Mouse (Mus musculus): ENCODE data around the gene 4933411K16Rik. TPM values are rescaled to one million over a fixed set of nuclear protein-coding genes. Genes with fewer than 3 reads are reported as not detected.
A peak's percentile ranks its signal among the peaks of the same experiment; 100 is the strongest.

Gene 4933411K16Rik
- polyA plus RNA-seq, 1 experiment: not detected

- no peak overlapping the region for H3K4me3 ChIP-seq (ENCODE audit: insufficient read depth, low read depth, low read length)
- no peak overlapping the region for H3K27ac ChIP-seq (replicated peaks; ENCODE audit: low read depth, low read length)
- H3K4me1 ChIP-seq (ENCODE audit: control insufficient read depth, insufficient read depth, insufficient read length, low read length): peaks cover 6% of the 10 kb centered on the region
Observed at GRCm38 (mm10) chr19:42054255-42054654, 2.2 kb downstream of the 4933411K16Rik start.

- Histone ChIP-seq H3K27ac (replicated peaks; ENCODE audit: low read depth, low read length) (no peak overlapping the region), H3K4me3 (ENCODE audit: insufficient read depth, low read depth, low read length) (no peak overlapping the region), H3K4me1 (ENCODE audit: control insufficient read depth, insufficient read depth, insufficient read length, low read length) (peaks cover 6% of the 10 kb centered on the region)
Observed at GRCm38 (mm10) chr19:42055881-42056280, 3.8 kb downstream of the 4933411K16Rik start.

- Histone ChIP-seq H3K27ac (replicated peaks; ENCODE audit: low read depth, low read length) (no peak overlapping the region), H3K4me3 (ENCODE audit: insufficient read depth, low read depth, low read length) (no peak overlapping the region), H3K4me1 (ENCODE audit: control insufficient read depth, insufficient read depth, insufficient read length, low read length) (peaks cover 6% of the 10 kb centered on the region)
Observed at GRCm38 (mm10) chr19:42056719-42057409, 4.8 kb downstream of the 4933411K16Rik start.

- peaks cover 6% of the 10 kb centered on the region for H3K4me1 ChIP-seq (ENCODE audit: control insufficient read depth, insufficient read depth, insufficient read length, low read length)
- no peak overlapping the region for H3K27ac ChIP-seq (replicated peaks; ENCODE audit: low read depth, low read length)
- no peak overlapping the region for H3K4me3 ChIP-seq (ENCODE audit: insufficient read depth, low read depth, low read length)
Observed at GRCm38 (mm10) chr19:42058426-42058825, 6.4 kb downstream of the 4933411K16Rik start.

- no peaks in the 10 kb centered on the region for H3K4me1 ChIP-seq (ENCODE audit: control insufficient read depth, insufficient read depth, insufficient read length, low read length)
- no peak overlapping the region for H3K27ac ChIP-seq (replicated peaks; ENCODE audit: low read depth, low read length)
- no peak overlapping the region for H3K4me3 ChIP-seq (ENCODE audit: insufficient read depth, low read depth, low read length)
Observed at GRCm38 (mm10) chr19:42061443-42061842, 9.4 kb downstream of the 4933411K16Rik start.

- Histone ChIP-seq H3K4me3 (ENCODE audit: insufficient read depth, low read depth, low read length) (peak overlapping the region; percentile 37), H3K4me1 (ENCODE audit: control insufficient read depth, insufficient read depth, insufficient read length, low read length) (no peaks in the 10 kb centered on the region), H3K27ac (replicated peaks; ENCODE audit: low read depth, low read length) (peak overlapping the region; percentile 44)
Observed at GRCm38 (mm10) chr19:42068441-42069240, 16.6 kb downstream of the 4933411K16Rik start.

- H3K4me1 ChIP-seq (ENCODE audit: control insufficient read depth, insufficient read depth, insufficient read length, low read length): no peaks in the 10 kb centered on the region
- peak overlapping the region; percentile 37 for H3K4me3 ChIP-seq (ENCODE audit: insufficient read depth, low read depth, low read length)
- peak overlapping the region; percentile 44; the same call in 1 of the 2 replicates for H3K27ac ChIP-seq (replicated peaks; ENCODE audit: low read depth, low read length)
Observed at GRCm38 (mm10) chr19:42069241-42069525, 17.1 kb downstream of the 4933411K16Rik start.

GRCm38 (mm10) chr19:42071221-42071620, 19.2 kb downstream of the 4933411K16Rik start:
- Histone ChIP-seq H3K27ac (replicated peaks; ENCODE audit: low read depth, low read length) (no peak overlapping the region), H3K4me1 (ENCODE audit: control insufficient read depth, insufficient read depth, insufficient read length, low read length) (no peaks in the 10 kb centered on the region), H3K4me3 (ENCODE audit: insufficient read depth, low read depth, low read length) (no peak overlapping the region)

- Histone ChIP-seq H3K4me1 (ENCODE audit: control insufficient read depth, insufficient read depth, insufficient read length, low read length) (no peaks in the 10 kb centered on the region), H3K4me3 (ENCODE audit: insufficient read depth, low read depth, low read length) (no peak overlapping the region), H3K27ac (replicated peaks; ENCODE audit: low read depth, low read length) (no peak overlapping the region)
Observed at GRCm38 (mm10) chr19:42071886-42072608, 20.0 kb downstream of the 4933411K16Rik start.

GRCm38 (mm10) chr19:42072802-42073201, 20.8 kb downstream of the 4933411K16Rik start:
- no peak overlapping the region for H3K4me3 ChIP-seq (ENCODE audit: insufficient read depth, low read depth, low read length)
- no peaks in the 10 kb centered on the region for H3K4me1 ChIP-seq (ENCODE audit: control insufficient read depth, insufficient read depth, insufficient read length, low read length)
- H3K27ac ChIP-seq (replicated peaks; ENCODE audit: low read depth, low read length): no peak overlapping the region

- no peak overlapping the region for H3K4me3 ChIP-seq (ENCODE audit: insufficient read depth, low read depth, low read length)
- H3K27ac ChIP-seq (replicated peaks; ENCODE audit: low read depth, low read length): no peak overlapping the region
- H3K4me1 ChIP-seq (ENCODE audit: control insufficient read depth, insufficient read depth, insufficient read length, low read length): no peaks in the 10 kb centered on the region
Observed at GRCm38 (mm10) chr19:42075051-42075450, 23.0 kb downstream of the 4933411K16Rik start.

- no peaks in the 10 kb centered on the region for H3K4me1 ChIP-seq (ENCODE audit: control insufficient read depth, insufficient read depth, insufficient read length, low read length)
- no peak overlapping the region for H3K4me3 ChIP-seq (ENCODE audit: insufficient read depth, low read depth, low read length)
- no peak overlapping the region for H3K27ac ChIP-seq (replicated peaks; ENCODE audit: low read depth, low read length)
Observed at GRCm38 (mm10) chr19:42075992-42076391, 23.9 kb downstream of the 4933411K16Rik start.

GRCm38 (mm10) chr19:42078566-42078965, 26.5 kb downstream of the 4933411K16Rik start:
- no peak overlapping the region for H3K27ac ChIP-seq (replicated peaks; ENCODE audit: low read depth, low read length)
- H3K4me3 ChIP-seq (ENCODE audit: insufficient read depth, low read depth, low read length): no peak overlapping the region
- no peaks in the 10 kb centered on the region for H3K4me1 ChIP-seq (ENCODE audit: control insufficient read depth, insufficient read depth, insufficient read length, low read length)

- Histone ChIP-seq H3K4me3 (ENCODE audit: insufficient read depth, low read depth, low read length) (no peak overlapping the region), H3K4me1 (ENCODE audit: control insufficient read depth, insufficient read depth, insufficient read length, low read length) (no peaks in the 10 kb centered on the region), H3K27ac (replicated peaks; ENCODE audit: low read depth, low read length) (no peak overlapping the region)
Observed at GRCm38 (mm10) chr19:42079006-42079405, 27.0 kb downstream of the 4933411K16Rik start.

GRCm38 (mm10) chr19:42079950-42080349, 27.9 kb downstream of the 4933411K16Rik start:
- Histone ChIP-seq H3K4me1 (ENCODE audit: control insufficient read depth, insufficient read depth, insufficient read length, low read length) (no peaks in the 10 kb centered on the region), H3K4me3 (ENCODE audit: insufficient read depth, low read depth, low read length) (no peak overlapping the region), H3K27ac (replicated peaks; ENCODE audit: low read depth, low read length) (no peak overlapping the region)
